Mouse (Mus musculus): Measurements from ENCODE around the gene Lsm4. TPM values are rescaled to one million over a fixed set of nuclear protein-coding genes. Genes with fewer than 3 reads are reported as not detected.

Lsm4 gene
- polyA plus RNA-seq, 1 experiment from 2014 or later = 307 TPM

- no peaks in the 10 kb centered on the region for H3K36me3 ChIP-seq (ENCODE audit: control insufficient read depth, insufficient read depth, low read length)
- H3K4me2 ChIP-seq (ENCODE audit: low read length) = peak within 1 kb of the TSS; percentile 71
- H3K9me3 ChIP-seq (ENCODE audit: control insufficient read depth, low read length) = no peaks in the 10 kb centered on the region
- 67% methylated on average over 6 of the region's 6 CpGs for WGBS
- DNase-seq (ENCODE audit: low spot score) (no peak), ATAC-seq (replicated peaks; ENCODE audit: low FRiP score, low TSS enrichment, low read depth) (no peak)
- H3K4me3 ChIP-seq (ENCODE audit: low read depth, low read length) = peak within 1 kb of the TSS; percentile 23; the same call in 1 of the 2 replicates
- no peak within 1 kb of the TSS for H3K9ac ChIP-seq (ENCODE audit: low read length)
- H3K4me1 ChIP-seq (replicated peaks; ENCODE audit: control insufficient read depth, insufficient read depth, low read length) = peaks cover 25% of the 10 kb centered on the region
- no peaks in the 10 kb centered on the region for H3K27me3 ChIP-seq (replicated peaks; ENCODE audit: control insufficient read depth, insufficient read depth, low read length)
- no peak within 1 kb of the TSS for H3K27ac ChIP-seq (ENCODE audit: low read depth)
Observed at GRCm38 (mm10) chr8:70632346-70632892, 40.6 kb upstream of the Lsm4 start, which contains the start of gene Gdf15. Gene Gdf15 (minus strand): TSS chr8:70632456.

GRCm38 (mm10) chr8:70634066-70634465, 39.0 kb upstream of the Lsm4 start:
- peaks cover 27% of the 10 kb centered on the region for H3K4me1 ChIP-seq (replicated peaks; ENCODE audit: control insufficient read depth, insufficient read depth, low read length)

GRCm38 (mm10) chr8:70635527-70635926, 37.5 kb upstream of the Lsm4 start:
- 80% methylated on average over 6 of the region's 6 CpGs for WGBS
- Histone ChIP-seq H3K27ac (ENCODE audit: low read depth) (no peak overlapping the region), H3K27me3 (replicated peaks; ENCODE audit: control insufficient read depth, insufficient read depth, low read length) (no peaks in the 10 kb centered on the region), H3K4me2 (ENCODE audit: low read length) (no peak overlapping the region), H3K9me3 (ENCODE audit: control insufficient read depth, low read length) (no peaks in the 10 kb centered on the region), H3K9ac (ENCODE audit: low read length) (no peak overlapping the region), H3K4me3 (ENCODE audit: low read depth, low read length) (no peak overlapping the region), H3K36me3 (ENCODE audit: control insufficient read depth, insufficient read depth, low read length) (no peaks in the 10 kb centered on the region), H3K4me1 (replicated peaks; ENCODE audit: control insufficient read depth, insufficient read depth, low read length) (peaks cover 22% of the 10 kb centered on the region)
- ATAC-seq (replicated peaks; ENCODE audit: low FRiP score, low TSS enrichment, low read depth) (no peak), DNase-seq (ENCODE audit: low spot score) (no peak)

More at GRCm38 (mm10) chr8:70634066-70634465, 39.0 kb upstream of the Lsm4 start:
- DNase-seq (ENCODE audit: low spot score) (no peak), ATAC-seq (replicated peaks; ENCODE audit: low FRiP score, low TSS enrichment, low read depth) (no peak)
- no peaks in the 10 kb centered on the region for H3K27me3 ChIP-seq (replicated peaks; ENCODE audit: control insufficient read depth, insufficient read depth, low read length)
- H3K9me3 ChIP-seq (ENCODE audit: control insufficient read depth, low read length) = no peaks in the 10 kb centered on the region
- H3K4me2 ChIP-seq (ENCODE audit: low read length) = no peak overlapping the region
- no peak overlapping the region for H3K9ac ChIP-seq (ENCODE audit: low read length)
- no peak overlapping the region for H3K27ac ChIP-seq (ENCODE audit: low read depth)
- no peak overlapping the region for H3K4me3 ChIP-seq (ENCODE audit: low read depth, low read length)
- WGBS = 52% methylated on average over 6 of the region's 6 CpGs
- no peaks in the 10 kb centered on the region for H3K36me3 ChIP-seq (ENCODE audit: control insufficient read depth, insufficient read depth, low read length)

GRCm38 (mm10) chr8:70636838-70637237, 36.2 kb upstream of the Lsm4 start:
- no peak overlapping the region for H3K4me3 ChIP-seq (ENCODE audit: low read depth, low read length)
- H3K36me3 ChIP-seq (ENCODE audit: control insufficient read depth, insufficient read depth, low read length) = no peaks in the 10 kb centered on the region

GRCm38 (mm10) chr8:70638752-70639151, 34.3 kb upstream of the Lsm4 start:
- H3K4me3 ChIP-seq (ENCODE audit: low read depth, low read length) = no peak overlapping the region
- DNase-seq (ENCODE audit: low spot score) = no peak
- no peaks in the 10 kb centered on the region for H3K9me3 ChIP-seq (ENCODE audit: control insufficient read depth, low read length)
- 0 out of 2 replicates have a peak, but pooled peaks cover 4% of the 10 kb centered on the region for H3K4me1 ChIP-seq (replicated peaks; ENCODE audit: control insufficient read depth, insufficient read depth, low read length)
- no peak overlapping the region for H3K9ac ChIP-seq (ENCODE audit: low read length)
- no peak overlapping the region for H3K27ac ChIP-seq (ENCODE audit: low read depth)
- WGBS = 56% methylated on average over 9 of the region's 9 CpGs
- H3K27me3 ChIP-seq (replicated peaks; ENCODE audit: control insufficient read depth, insufficient read depth, low read length) = no peaks in the 10 kb centered on the region
- peak; percentile 30; the same call in 1 of the 2 replicates for ATAC-seq (replicated peaks; ENCODE audit: low FRiP score, low TSS enrichment, low read depth)
- no peak overlapping the region for H3K4me2 ChIP-seq (ENCODE audit: low read length)
- H3K36me3 ChIP-seq (ENCODE audit: control insufficient read depth, insufficient read depth, low read length) = no peaks in the 10 kb centered on the region

More at GRCm38 (mm10) chr8:70636838-70637237, 36.2 kb upstream of the Lsm4 start:
- H3K27ac ChIP-seq (ENCODE audit: low read depth) = no peak overlapping the region
- H3K9ac ChIP-seq (ENCODE audit: low read length) = no peak overlapping the region
- peaks cover 9% of the 10 kb centered on the region for H3K4me1 ChIP-seq (replicated peaks; ENCODE audit: control insufficient read depth, insufficient read depth, low read length)
- H3K4me2 ChIP-seq (ENCODE audit: low read length) = no peak overlapping the region
- ATAC-seq (replicated peaks; ENCODE audit: low FRiP score, low TSS enrichment, low read depth) (no peak), DNase-seq (ENCODE audit: low spot score) (no peak)
- no peaks in the 10 kb centered on the region for H3K9me3 ChIP-seq (ENCODE audit: control insufficient read depth, low read length)
- WGBS = 57% methylated on average over 8 of the region's 8 CpGs
- no peaks in the 10 kb centered on the region for H3K27me3 ChIP-seq (replicated peaks; ENCODE audit: control insufficient read depth, insufficient read depth, low read length)

GRCm38 (mm10) chr8:70643019-70643418, 30.0 kb upstream of the Lsm4 start:
- H3K9me3 ChIP-seq (ENCODE audit: control insufficient read depth, low read length) = no peaks in the 10 kb centered on the region
- ATAC-seq (replicated peaks; ENCODE audit: low FRiP score, low TSS enrichment, low read depth) = no peak
- H3K4me2 ChIP-seq (ENCODE audit: low read length) = no peak overlapping the region
- WGBS = 55% methylated on average over 3 of the region's 3 CpGs
- H3K27me3 ChIP-seq (replicated peaks; ENCODE audit: control insufficient read depth, insufficient read depth, low read length) = no peaks in the 10 kb centered on the region
- H3K9ac ChIP-seq (ENCODE audit: low read length) = no peak overlapping the region
- no peak overlapping the region for H3K4me3 ChIP-seq (ENCODE audit: low read depth, low read length)
- peaks cover 14% of the 10 kb centered on the region for H3K4me1 ChIP-seq (replicated peaks; ENCODE audit: control insufficient read depth, insufficient read depth, low read length)
- no peak overlapping the region for H3K27ac ChIP-seq (ENCODE audit: low read depth)
- H3K36me3 ChIP-seq (ENCODE audit: control insufficient read depth, insufficient read depth, low read length) = no peaks in the 10 kb centered on the region
- DNase-seq (ENCODE audit: low spot score) = no peak

- ATAC-seq (replicated peaks; ENCODE audit: low FRiP score, low TSS enrichment, low read depth) (no peak), DNase-seq (ENCODE audit: low spot score) (no peak)
- no peaks in the 10 kb centered on the region for H3K9me3 ChIP-seq (ENCODE audit: control insufficient read depth, low read length)
- WGBS = 95% methylated on average over 2 of the region's 2 CpGs
- peaks cover 17% of the 10 kb centered on the region for H3K4me1 ChIP-seq (replicated peaks; ENCODE audit: control insufficient read depth, insufficient read depth, low read length)
- no peaks in the 10 kb centered on the region for H3K27me3 ChIP-seq (replicated peaks; ENCODE audit: control insufficient read depth, insufficient read depth, low read length)
- 0 out of 2 replicates have a peak, but pooled peaks cover 2% of the 10 kb centered on the region for H3K36me3 ChIP-seq (ENCODE audit: control insufficient read depth, insufficient read depth, low read length)
- no peak overlapping the region for H3K9ac ChIP-seq (ENCODE audit: low read length)
- H3K4me2 ChIP-seq (ENCODE audit: low read length) = no peak overlapping the region
- no peak overlapping the region for H3K27ac ChIP-seq (ENCODE audit: low read depth)
- H3K4me3 ChIP-seq (ENCODE audit: low read depth, low read length) = no peak overlapping the region
Observed at GRCm38 (mm10) chr8:70644065-70644464, 29.0 kb upstream of the Lsm4 start.

GRCm38 (mm10) chr8:70645501-70646224, 27.4 kb upstream of the Lsm4 start:
- H3K36me3 ChIP-seq (ENCODE audit: control insufficient read depth, insufficient read depth, low read length) = peaks cover 12% of the 10 kb centered on the region
- 60% methylated on average over 17 of the region's 17 CpGs for WGBS
- DNase-seq (ENCODE audit: low spot score) (no peak), ATAC-seq (replicated peaks; ENCODE audit: low FRiP score, low TSS enrichment, low read depth) (no peak)
- H3K27ac ChIP-seq (ENCODE audit: low read depth) = no peak overlapping the region
- no peak overlapping the region for H3K9ac ChIP-seq (ENCODE audit: low read length)
- H3K27me3 ChIP-seq (replicated peaks; ENCODE audit: control insufficient read depth, insufficient read depth, low read length) = no peaks in the 10 kb centered on the region
- no peaks in the 10 kb centered on the region for H3K9me3 ChIP-seq (ENCODE audit: control insufficient read depth, low read length)
- no peak overlapping the region for H3K4me3 ChIP-seq (ENCODE audit: low read depth, low read length)
- H3K4me2 ChIP-seq (ENCODE audit: low read length) = no peak overlapping the region
- H3K4me1 ChIP-seq (replicated peaks; ENCODE audit: control insufficient read depth, insufficient read depth, low read length) = peaks cover 27% of the 10 kb centered on the region

All from intestine, embryonic 14.5 days (tissue).